Mouse (Mus musculus) monocyte, adult 59 days (primary cell): Measurements from ENCODE around the gene Fam229b. TPM values are rescaled to one million over a fixed set of nuclear protein-coding genes. Genes with fewer than 3 reads are reported as not detected.

Experiments
- total RNA-seq, 2 experiments: library from RNA; stranded (reverse); gene quantifications; one replicate each; pipeline ENCODE4 v1.2.4; 2023

Fam229b gene
- 1 to 10 TPM in 1 of 2 experiments, not detected in 1; 1.3 TPM for total RNA-seq

DNA sequence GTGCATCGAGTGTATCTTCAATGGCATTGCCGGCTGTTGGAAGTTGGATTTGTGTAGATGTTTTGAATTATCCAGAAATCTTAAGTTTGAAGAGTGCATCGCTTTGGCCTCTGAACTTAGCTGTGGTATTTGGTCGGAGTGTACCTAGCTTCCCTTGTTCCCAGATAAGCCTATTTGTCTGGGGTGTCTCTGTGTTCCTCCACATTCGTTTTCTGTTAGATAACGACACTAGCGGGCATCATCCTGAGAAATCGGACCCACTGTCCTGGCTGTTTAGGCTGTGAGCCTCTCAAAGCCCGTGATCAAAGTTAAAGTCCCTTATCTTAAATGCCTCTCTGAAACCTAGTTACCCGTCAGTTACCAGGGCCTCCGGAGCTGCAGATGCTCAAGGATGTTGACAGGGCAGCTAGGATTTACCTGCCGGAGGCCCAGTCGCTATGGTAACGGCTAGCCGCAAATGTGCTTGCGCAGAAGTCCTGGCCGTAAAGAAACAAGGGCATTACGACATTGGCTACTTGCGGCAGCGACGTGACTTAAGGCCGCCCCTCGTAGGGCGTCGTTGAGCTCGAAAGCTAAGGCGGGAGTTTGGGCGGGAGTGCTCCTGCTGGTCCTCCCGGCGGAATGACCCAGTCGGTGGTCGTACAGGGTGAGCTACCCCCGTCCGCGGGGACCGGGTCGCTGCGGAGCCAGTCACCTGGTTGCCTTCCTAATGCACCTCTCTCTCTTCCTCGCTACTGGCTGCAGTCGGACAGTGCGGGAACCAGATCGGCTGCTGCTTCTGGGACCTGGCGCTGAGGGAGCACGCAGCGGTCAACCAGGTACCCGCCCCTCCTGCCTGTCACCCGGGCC is at the start of gene Fam229b, which contains the start of gene Tube1:
Gene Fam229b, minus strand, starts transcription at position 453 of the 849 bp plus-strand sequence.
Gene Tube1, plus strand, starts transcription at position 515 of the 849 bp plus-strand sequence.

DNA sequence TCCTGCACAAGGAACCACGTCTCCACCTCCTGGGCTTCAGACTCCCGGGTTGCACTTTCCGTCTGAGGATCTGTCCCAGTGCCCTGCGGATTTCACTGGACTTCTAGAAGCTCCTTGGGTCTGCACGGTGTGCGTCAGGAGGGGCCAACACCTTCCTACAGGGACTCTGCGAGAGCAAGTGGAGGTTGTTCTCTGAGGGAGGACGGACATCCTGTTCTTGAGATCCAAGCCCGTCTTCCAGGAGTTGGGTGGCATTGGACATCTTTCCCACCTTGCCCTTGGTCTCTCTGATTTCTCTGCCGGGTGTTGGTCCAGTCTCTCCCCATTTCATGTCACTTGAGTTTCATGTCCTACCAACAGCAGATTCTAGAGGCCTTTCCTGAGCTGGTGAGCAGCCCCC is 30.0 kb upstream of the Fam229b start, which contains the start of gene Ccn6:
Gene Ccn6, minus strand, starts transcription at position 101 of the 400 bp plus-strand sequence.

Other genes starting within 250 kb of the Fam229b start
- gene Lama4, start 168.4 kb downstream of the Fam229b start, total RNA-seq = under 1 TPM; 0.47 to 0.58 TPM
- 1 to 10 TPM; 1.2 to 2.3 TPM for gene Tube1, start 62 bp upstream of the Fam229b start, total RNA-seq
- gene Ccn6, start 29.9 kb upstream of the Fam229b start, total RNA-seq = 10 to 100 TPM; 22.2 to 26.3 TPM
- gene Fyn, start 234.9 kb upstream of the Fam229b start, total RNA-seq = 100 to 1,000 TPM in 1 of 2 experiments, 10 to 100 TPM in 1; 98.7 to 123 TPM